Mouse (Mus musculus): ENCODE results near the gene Dyrk1a. TPM values are rescaled to one million over a fixed set of nuclear protein-coding genes. Genes with fewer than 3 reads are reported as not detected.

Dyrk1a gene
- total and polyA plus RNA-seq, 3 experiments = 32.4 to 53.7 (median 40.4) TPM

DNA sequence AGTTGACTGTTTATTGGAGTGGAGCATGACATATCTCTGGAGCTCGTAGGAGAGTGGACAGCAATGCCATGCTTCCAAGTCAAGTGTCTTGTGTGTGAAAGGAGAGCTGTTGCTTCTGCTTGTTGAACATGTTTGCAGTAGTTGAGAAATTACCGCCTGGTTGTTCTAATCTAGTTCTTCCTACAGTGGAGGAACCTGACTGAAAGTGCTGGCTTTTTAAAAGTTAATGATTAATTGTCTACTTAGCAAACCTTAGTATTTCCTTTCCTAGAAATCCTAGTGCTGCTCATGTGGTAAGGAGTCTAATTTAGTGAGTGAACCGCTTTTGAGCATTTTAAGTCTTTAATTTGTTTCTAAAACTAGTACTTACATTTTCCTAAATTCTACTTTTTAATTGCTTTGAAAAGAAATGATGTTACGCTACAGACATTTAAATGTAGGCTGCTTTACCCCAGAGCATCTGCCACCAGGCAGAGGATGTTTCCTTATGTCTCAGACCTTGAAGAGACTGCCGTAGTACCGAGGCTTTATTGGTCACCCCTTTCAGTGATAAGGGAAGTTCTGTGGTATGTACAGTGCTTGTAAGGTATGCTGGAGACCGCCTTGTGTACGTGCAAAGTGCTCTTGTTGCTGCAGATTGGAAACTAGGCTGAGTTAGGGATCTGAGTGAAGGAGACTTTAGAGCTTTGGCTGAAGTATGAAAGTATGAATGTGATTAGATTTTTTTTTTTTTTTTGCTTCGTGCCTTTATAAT lies 59.3 kb downstream of the Dyrk1a start:
- Histone ChIP-seq H3K27me3 (replicated peaks) (no peaks in the 10 kb centered on the region), H3K4me1 (ENCODE audit: control insufficient read depth in 1 of 2, insufficient read depth in 2 of 2) (peaks cover 9 to 46% of the 10 kb centered on the region in 2 experiments), H3K27ac (ENCODE audit: insufficient read depth, low read depth) (no peak overlapping the region), H3K79me2 (replicated peaks; ENCODE audit: control insufficient read depth, extremely low read depth, insufficient read depth, poor library complexity, severe bottlenecking) (peaks cover 60% of the 10 kb centered on the region), H3K4me2 (ENCODE audit: insufficient read depth, low read depth, poor library complexity, severe bottlenecking) (no peak overlapping the region), H3K9me3 (replicated peaks; ENCODE audit: low read length) (no peaks in the 10 kb centered on the region), H3K36me3 (replicated peaks in 1 of 2; ENCODE audit: control insufficient read depth in 1 of 2, insufficient read depth in 1 of 2, low read length in 1 of 2) (peaks cover 8 to 45% of the 10 kb centered on the region in 2 experiments), H3K4me3 (replicated peaks in 1 of 3; ENCODE audit: low read depth in 2 of 3, low read length in 2 of 3, poor library complexity in 1 of 3) (no peak overlapping the region), H3K9ac (ENCODE audit: insufficient read depth, low read depth) (no peak overlapping the region)
- in situ Hi-C loops (cut with MboI; ENCODE audit: low pct_ligation_motif_present, low pct_unique_long_range_greater_than_20kb, low sequenced_read_pairs) (no loop called here), dilution Hi-C loops (cut with MboI; ENCODE audit: extremely low pct_ligation_motif_present, extremely low pct_unique_long_range_greater_than_20kb, low sequenced_read_pairs) (no loop called here)
- TF ChIP-seq E2F4 (IDR thresholded peaks at IDR 0.05; ENCODE audit: insufficient replicate concordance, low read depth, low read length) (no peak), JUND (conservative IDR thresholded peaks at IDR 0.05; ENCODE audit: low read depth, low read length) (no peak), MAZ (IDR thresholded peaks at IDR 0.05; ENCODE audit: low read depth, low read length) (no peak), JUN (IDR thresholded peaks at IDR 0.05; ENCODE audit: insufficient read depth, low read depth, low read length) (no peak), UBTF (IDR thresholded peaks at IDR 0.05; ENCODE audit: low read depth, low read length) (no peak), MYC (IDR thresholded peaks at IDR 0.05; ENCODE audit: low read depth, low read length) (no peak), TBP (conservative IDR thresholded peaks at IDR 0.05; ENCODE audit: low read depth, low read length) (no peak), HCFC1 (IDR thresholded peaks at IDR 0.05; ENCODE audit: low read depth, low read length) (no peak)
- no peak for DNase-seq (ENCODE audit: extremely low read depth)

DNA sequence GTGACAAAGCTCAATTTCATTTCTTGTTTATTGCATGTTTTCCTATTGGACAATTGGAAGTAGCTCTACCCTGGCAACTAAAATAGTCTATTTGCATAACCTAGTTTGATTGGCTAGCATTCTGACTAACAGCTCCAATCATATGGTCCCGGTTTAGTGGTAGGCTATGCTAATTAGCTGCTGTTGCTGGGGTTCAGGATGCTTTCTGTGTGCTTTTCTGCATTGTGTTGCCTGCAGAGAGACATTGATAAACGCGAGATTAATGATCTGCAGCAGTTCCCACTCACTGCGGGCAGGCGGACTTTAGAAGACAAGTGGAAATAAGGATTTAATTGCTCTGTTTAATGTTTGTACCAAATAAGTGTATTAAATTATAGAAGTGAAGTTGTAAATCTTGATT lies 62.2 kb downstream of the Dyrk1a start:
- Histone ChIP-seq H3K9me3 (replicated peaks; ENCODE audit: low read length) (no peaks in the 10 kb centered on the region), H3K27ac (ENCODE audit: insufficient read depth, low read depth) (no peak overlapping the region), H3K36me3 (replicated peaks in 1 of 2; ENCODE audit: control insufficient read depth in 1 of 2, insufficient read depth in 1 of 2, low read length in 1 of 2) (peaks cover 3 to 39% of the 10 kb centered on the region in 2 experiments), H3K27me3 (replicated peaks) (no peaks in the 10 kb centered on the region), H3K4me2 (ENCODE audit: insufficient read depth, low read depth, poor library complexity, severe bottlenecking) (no peak overlapping the region), H3K79me2 (replicated peaks; ENCODE audit: control insufficient read depth, extremely low read depth, insufficient read depth, poor library complexity, severe bottlenecking) (peaks cover 64% of the 10 kb centered on the region), H3K4me3 (replicated peaks in 1 of 3; ENCODE audit: low read depth in 2 of 3, low read length in 2 of 3, poor library complexity in 1 of 3) (no peak overlapping the region), H3K4me1 (ENCODE audit: control insufficient read depth in 1 of 2, insufficient read depth in 2 of 2) (peaks cover 5 to 44% of the 10 kb centered on the region in 2 experiments), H3K9ac (ENCODE audit: insufficient read depth, low read depth) (no peak overlapping the region)
- peak; percentile 67 for DNase-seq (ENCODE audit: extremely low read depth)
- in situ Hi-C loops (cut with MboI; ENCODE audit: low pct_ligation_motif_present, low pct_unique_long_range_greater_than_20kb, low sequenced_read_pairs) (no loop called here), dilution Hi-C loops (cut with MboI; ENCODE audit: extremely low pct_ligation_motif_present, extremely low pct_unique_long_range_greater_than_20kb, low sequenced_read_pairs) (no loop called here)
- TF ChIP-seq USF2 (conservative IDR thresholded peaks at IDR 0.05; ENCODE audit: low read depth, low read length) (no peak), CHD2 (IDR thresholded peaks at IDR 0.05; ENCODE audit: low read length) (peak; percentile 17; the same call in 1 of the 2 replicates)

DNA sequence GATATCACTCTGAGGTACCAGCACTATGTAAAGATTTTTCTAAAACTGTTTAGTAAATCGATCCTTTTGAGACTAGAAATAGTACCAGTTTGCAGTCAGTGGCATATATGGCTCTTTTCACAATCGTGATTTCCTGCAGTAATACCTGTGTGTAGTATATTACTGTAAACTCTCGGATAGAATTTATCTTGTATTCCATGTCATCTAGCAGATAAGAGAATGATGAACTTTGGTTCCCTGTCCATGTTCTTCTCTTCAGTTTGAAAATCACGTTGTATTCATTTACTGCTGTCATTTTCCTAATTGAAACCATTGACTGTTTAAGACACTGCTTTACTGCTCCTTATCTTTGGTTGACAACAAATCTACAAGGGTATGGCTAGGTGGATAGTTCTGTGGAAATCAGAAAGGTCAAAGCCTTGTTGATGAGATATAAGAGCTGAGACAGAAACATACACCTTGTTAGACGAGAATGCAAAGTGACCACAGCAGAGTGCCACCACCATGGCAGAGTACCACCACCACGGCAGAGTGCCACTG lies 62.7 kb downstream of the Dyrk1a start:
- TF ChIP-seq GABPA (IDR thresholded peaks at IDR 0.05; ENCODE audit: insufficient replicate concordance, low read depth, low read length) (no peak), ZNF384 (IDR thresholded peaks at IDR 0.05; ENCODE audit: low read depth, low read length) (no peak), MAFK (IDR thresholded peaks at IDR 0.05; ENCODE audit: insufficient replicate concordance, low read length) (no peak)
- DNase-seq (ENCODE audit: extremely low read depth) = no peak
- Histone ChIP-seq H3K9me3 (replicated peaks; ENCODE audit: low read length) (no peaks in the 10 kb centered on the region), H3K36me3 (replicated peaks in 1 of 2; ENCODE audit: control insufficient read depth in 1 of 2, insufficient read depth in 1 of 2, low read length in 1 of 2) (peaks cover 3 to 37% of the 10 kb centered on the region in 2 experiments), H3K27ac (ENCODE audit: insufficient read depth, low read depth) (no peak overlapping the region), H3K79me2 (replicated peaks; ENCODE audit: control insufficient read depth, extremely low read depth, insufficient read depth, poor library complexity, severe bottlenecking) (peaks cover 64% of the 10 kb centered on the region), H3K27me3 (replicated peaks) (no peaks in the 10 kb centered on the region), H3K4me3 (replicated peaks in 1 of 3; ENCODE audit: low read depth in 2 of 3, low read length in 2 of 3, poor library complexity in 1 of 3) (no peak overlapping the region), H3K4me2 (ENCODE audit: insufficient read depth, low read depth, poor library complexity, severe bottlenecking) (no peak overlapping the region), H3K4me1 (ENCODE audit: control insufficient read depth in 1 of 2, insufficient read depth in 2 of 2) (peaks cover 2 to 44% of the 10 kb centered on the region in 2 experiments; a peak in 2 of 4 replicates), H3K9ac (ENCODE audit: insufficient read depth, low read depth) (no peak overlapping the region)
- dilution Hi-C loops (cut with MboI; ENCODE audit: extremely low pct_ligation_motif_present, extremely low pct_unique_long_range_greater_than_20kb, low sequenced_read_pairs) (no loop called here), in situ Hi-C loops (cut with MboI; ENCODE audit: low pct_ligation_motif_present, low pct_unique_long_range_greater_than_20kb, low sequenced_read_pairs) (no loop called here)
